Mouse (Mus musculus): ENCODE results near the gene Fgfr2. TPM values are rescaled to one million over a fixed set of nuclear protein-coding genes. Genes with fewer than 3 reads are reported as not detected.
"Not testable (repeated sequence)": the region's sequence is repeated elsewhere in the genome, so short reads cannot be mapped to it uniquely, and the experiment has no call there.

The Fgfr2 gene
- polyA plus RNA-seq, 1 experiment from 2014 or later, result 121 TPM

DNA sequence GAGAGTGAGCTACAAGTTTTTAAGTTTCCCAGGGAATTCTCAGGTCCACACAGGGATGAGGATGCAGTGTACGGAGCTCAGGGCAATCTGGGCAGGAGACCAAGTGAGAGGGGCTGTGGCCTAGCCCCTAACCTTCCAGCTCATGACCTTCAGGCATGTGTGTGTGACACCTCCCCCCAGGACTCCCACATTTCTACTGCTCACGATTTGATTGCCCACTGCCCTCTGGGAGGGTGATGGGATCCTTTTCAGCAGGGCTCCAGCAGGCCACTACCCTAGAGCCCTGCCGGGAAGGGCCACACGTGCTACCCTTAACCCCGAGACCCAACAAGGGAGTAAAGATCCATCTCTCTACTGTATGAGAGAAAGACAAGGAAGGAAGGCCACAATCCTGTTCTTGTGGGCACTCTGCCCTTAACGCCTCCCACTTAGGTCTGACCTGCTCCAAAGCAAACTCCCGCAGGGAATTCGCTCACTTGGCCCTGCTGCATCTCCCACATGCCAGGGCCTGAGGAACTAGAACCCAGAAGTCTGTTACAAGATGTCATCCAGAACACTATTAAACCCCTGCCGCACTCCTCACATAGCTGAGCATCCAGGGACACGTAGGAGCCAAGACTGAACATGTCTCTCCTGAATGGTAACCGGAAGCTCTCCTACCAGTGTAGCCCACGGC is 24.9 kb downstream of the Fgfr2 start:
- Histone ChIP-seq H3K27me3 (no peaks in the 10 kb centered on the region), H3K4me1 (peaks cover 28% of the 10 kb centered on the region), H3K4me3 (no peak overlapping the region), H3K36me3 (0 out of 2 replicates have a peak, but pooled peaks cover 8% of the 10 kb centered on the region), H3K9ac (no peak overlapping the region), H3K9me3 (no peaks in the 10 kb centered on the region), H3K27ac (no peak overlapping the region), H3K4me2 (replicated peaks) (no peak overlapping the region)
- 80% methylated on average over 12 of the region's 12 CpGs for WGBS
- ATAC-seq (ENCODE audit: insufficient number of reproducible peaks, insufficient read depth, low FRiP score, low TSS enrichment), result no peak

- H3K9ac ChIP-seq; H3K9me3 ChIP-seq; H3K27me3 ChIP-seq; H3K4me3 ChIP-seq; H3K36me3 ChIP-seq; ATAC-seq (ENCODE audit: insufficient number of reproducible peaks, insufficient read depth, low FRiP score, low TSS enrichment); H3K4me2 ChIP-seq (replicated peaks); H3K27ac ChIP-seq: not testable (repeated sequence)
- H3K4me1 ChIP-seq, result peaks cover 31% of the 10 kb centered on the region
- WGBS, result 92% methylated on average over 7 of the region's 7 CpGs
Observed at GRCm38 (mm10) chr7:133095610-133096009, 27.5 kb downstream of the Fgfr2 start.

- H3K9me3 ChIP-seq, result no peaks in the 10 kb centered on the region
- 0 out of 2 replicates have a peak overlapping the region, but pooled peaks have one; percentile 41 for H3K27ac ChIP-seq
- H3K4me1 ChIP-seq, result peaks cover 32% of the 10 kb centered on the region
- ATAC-seq (ENCODE audit: insufficient number of reproducible peaks, insufficient read depth, low FRiP score, low TSS enrichment), result no peak
- H3K36me3 ChIP-seq, result peaks cover 5% of the 10 kb centered on the region; the same call in 1 of the 2 replicates
- no peak overlapping the region for H3K4me2 ChIP-seq (replicated peaks)
- no peak overlapping the region for H3K4me3 ChIP-seq
- no peak overlapping the region for H3K9ac ChIP-seq
- H3K27me3 ChIP-seq, result no peaks in the 10 kb centered on the region
- 70% methylated on average over 9 of the region's 9 CpGs for WGBS
Observed at GRCm38 (mm10) chr7:133094711-133095495, 28.2 kb downstream of the Fgfr2 start.

DNA sequence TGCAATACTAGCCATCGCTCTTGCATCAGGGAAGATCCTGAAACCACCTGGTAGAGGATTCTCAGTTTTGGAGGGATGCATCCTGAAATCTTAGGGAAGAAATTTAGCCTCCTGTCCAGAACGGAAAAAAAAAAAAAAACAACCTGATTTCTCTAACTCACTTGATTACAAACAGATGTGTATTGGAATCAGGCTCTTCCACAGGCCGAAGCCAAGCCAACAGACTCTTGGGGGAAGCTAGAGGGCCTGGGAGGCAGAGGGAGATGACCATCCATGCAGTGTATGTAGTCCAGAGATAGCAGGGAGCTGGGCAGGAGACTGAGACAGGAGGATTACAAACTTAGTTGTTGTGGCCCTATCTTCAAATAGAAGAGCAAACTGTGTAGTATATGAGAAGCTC is 29.0 kb downstream of the Fgfr2 start:
- Histone ChIP-seq H3K27ac (0 out of 2 replicates have a peak overlapping the region, but pooled peaks have one; percentile 41), H3K4me2 (replicated peaks) (no peak overlapping the region), H3K27me3 (no peaks in the 10 kb centered on the region), H3K4me1 (peaks cover 37% of the 10 kb centered on the region), H3K9me3 (no peaks in the 10 kb centered on the region), H3K4me3 (no peak overlapping the region), H3K9ac (no peak overlapping the region), H3K36me3 (peaks cover 5% of the 10 kb centered on the region; the same call in 1 of the 2 replicates)
- no peak for ATAC-seq (ENCODE audit: insufficient number of reproducible peaks, insufficient read depth, low FRiP score, low TSS enrichment)
- 42% methylated on average over 3 of the region's 3 CpGs for WGBS

DNA sequence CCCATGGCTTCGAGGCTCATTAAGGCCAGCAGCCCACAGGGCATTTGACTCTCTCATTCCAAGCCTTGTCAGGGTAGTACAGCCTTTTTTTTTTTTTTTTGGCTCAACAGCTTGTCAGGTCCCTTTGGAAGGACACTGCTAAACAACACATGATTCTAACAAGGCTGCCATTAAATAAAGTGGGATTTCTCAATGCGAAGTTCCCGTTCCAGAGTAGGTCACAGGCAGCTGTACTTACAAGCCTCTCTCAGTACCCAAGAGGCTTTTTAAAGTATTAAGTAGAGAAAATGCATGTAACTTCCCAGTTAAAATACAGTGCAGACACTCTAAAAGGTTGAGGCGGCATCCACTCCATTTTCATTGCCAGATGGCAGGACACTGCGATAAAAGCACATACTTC is 29.4 kb downstream of the Fgfr2 start:
- Histone ChIP-seq H3K36me3 (peaks cover 5% of the 10 kb centered on the region; the same call in 1 of the 2 replicates), H3K4me2 (replicated peaks) (no peak overlapping the region), H3K4me1 (peaks cover 42% of the 10 kb centered on the region), H3K9me3 (no peaks in the 10 kb centered on the region), H3K9ac (no peak overlapping the region), H3K27me3 (no peaks in the 10 kb centered on the region), H3K27ac (no peak overlapping the region), H3K4me3 (no peak overlapping the region)
- no peak for ATAC-seq (ENCODE audit: insufficient number of reproducible peaks, insufficient read depth, low FRiP score, low TSS enrichment)
- WGBS, result 57% methylated on average over 5 of the region's 5 CpGs

- H3K4me1 ChIP-seq, result peaks cover 43% of the 10 kb centered on the region
Observed at GRCm38 (mm10) chr7:133090641-133091040, 32.5 kb downstream of the Fgfr2 start.

DNA sequence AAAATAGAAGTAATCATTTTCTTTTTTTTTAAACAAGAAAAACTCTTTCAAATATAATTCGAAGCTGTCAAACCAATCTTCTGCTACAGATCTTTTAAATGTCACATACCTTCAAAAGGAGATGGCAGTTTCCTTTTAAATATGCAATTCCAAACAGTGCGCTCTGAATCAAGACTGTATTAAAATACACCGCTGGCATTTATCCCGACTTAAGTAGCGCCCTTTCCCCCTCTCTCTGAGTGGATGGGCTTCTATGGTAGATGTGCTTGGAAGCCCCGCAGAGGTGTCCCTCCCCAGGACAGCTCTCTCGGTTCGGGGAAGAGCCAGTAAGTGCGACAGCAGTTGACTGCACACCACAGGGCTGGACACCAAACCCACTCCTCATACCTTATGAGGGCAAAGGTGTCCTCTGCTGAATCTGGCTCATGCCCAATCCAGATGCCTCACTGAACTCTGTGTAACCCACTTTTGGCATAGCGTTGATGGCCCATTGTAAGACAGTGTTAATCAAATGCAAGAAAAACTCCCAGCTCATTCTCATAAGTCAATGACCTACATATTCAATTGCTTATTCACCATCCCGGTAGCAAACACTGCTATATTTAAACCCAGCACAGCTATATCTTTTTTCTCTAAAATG is 33.4 kb downstream of the Fgfr2 start:
- Histone ChIP-seq H3K4me2 (replicated peaks) (no peak overlapping the region), H3K4me3 (no peak overlapping the region), H3K4me1 (peaks cover 39% of the 10 kb centered on the region), H3K27ac (no peak overlapping the region), H3K9me3 (no peaks in the 10 kb centered on the region), H3K9ac (no peak overlapping the region), H3K27me3 (no peaks in the 10 kb centered on the region), H3K36me3 (peaks cover 4% of the 10 kb centered on the region; the same call in 1 of the 2 replicates)
- ATAC-seq (ENCODE audit: insufficient number of reproducible peaks, insufficient read depth, low FRiP score, low TSS enrichment), result no peak
- 83% methylated on average over 11 of the region's 11 CpGs for WGBS

More at GRCm38 (mm10) chr7:133090641-133091040, 32.5 kb downstream of the Fgfr2 start:
- WGBS, result 87% methylated on average over 4 of the region's 4 CpGs
- no peaks in the 10 kb centered on the region for H3K27me3 ChIP-seq
- peaks cover 4% of the 10 kb centered on the region; the same call in 1 of the 2 replicates for H3K36me3 ChIP-seq
- no peak overlapping the region for H3K4me3 ChIP-seq
- no peak overlapping the region for H3K9ac ChIP-seq
- no peaks in the 10 kb centered on the region for H3K9me3 ChIP-seq
- no peak overlapping the region for H3K27ac ChIP-seq
- H3K4me2 ChIP-seq (replicated peaks), result no peak overlapping the region
- ATAC-seq (ENCODE audit: insufficient number of reproducible peaks, insufficient read depth, low FRiP score, low TSS enrichment), result no peak

GRCm38 (mm10) chr7:133088830-133089261 is 34.3 kb downstream of the Fgfr2 start:
- H3K27ac ChIP-seq, result peak overlapping the region; percentile 18
- peaks cover 30% of the 10 kb centered on the region for H3K4me1 ChIP-seq
- H3K9ac ChIP-seq, result no peak overlapping the region

GRCm38 (mm10) chr7:133088411-133088810 is 34.7 kb downstream of the Fgfr2 start:
- Histone ChIP-seq H3K27ac (peak overlapping the region; percentile 18), H3K36me3 (peaks cover 4% of the 10 kb centered on the region; the same call in 1 of the 2 replicates), H3K4me2 (replicated peaks) (no peak overlapping the region), H3K4me1 (peaks cover 26% of the 10 kb centered on the region), H3K9me3 (no peaks in the 10 kb centered on the region), H3K9ac (no peak overlapping the region), H3K4me3 (no peak overlapping the region), H3K27me3 (no peaks in the 10 kb centered on the region)
- WGBS, result 52% methylated on average over 4 of the region's 4 CpGs
- no peak for ATAC-seq (ENCODE audit: insufficient number of reproducible peaks, insufficient read depth, low FRiP score, low TSS enrichment)

More at GRCm38 (mm10) chr7:133088830-133089261, 34.3 kb downstream of the Fgfr2 start:
- Histone ChIP-seq H3K27me3 (no peaks in the 10 kb centered on the region), H3K36me3 (peaks cover 4% of the 10 kb centered on the region; the same call in 1 of the 2 replicates), H3K4me3 (no peak overlapping the region), H3K9me3 (no peaks in the 10 kb centered on the region), H3K4me2 (replicated peaks) (no peak overlapping the region)
- ATAC-seq (ENCODE audit: insufficient number of reproducible peaks, insufficient read depth, low FRiP score, low TSS enrichment), result no peak
- WGBS, result 49% methylated on average over 11 of the region's 11 CpGs

GRCm38 (mm10) chr7:133085408-133085807 is 37.7 kb downstream of the Fgfr2 start:
- Histone ChIP-seq H3K27me3 (no peaks in the 10 kb centered on the region), H3K4me1 (peaks cover 19% of the 10 kb centered on the region), H3K36me3 (peaks cover 17% of the 10 kb centered on the region; the same call in 1 of the 2 replicates), H3K4me2 (replicated peaks) (no peak overlapping the region), H3K27ac (no peak overlapping the region), H3K9ac (no peak overlapping the region), H3K9me3 (no peaks in the 10 kb centered on the region), H3K4me3 (no peak overlapping the region)
- 89% methylated on average over 3 of the region's 3 CpGs for WGBS
- no peak for ATAC-seq (ENCODE audit: insufficient number of reproducible peaks, insufficient read depth, low FRiP score, low TSS enrichment)

- 85% methylated on average over 13 of the region's 13 CpGs for WGBS
- no peak for ATAC-seq (ENCODE audit: insufficient number of reproducible peaks, insufficient read depth, low FRiP score, low TSS enrichment)
- Histone ChIP-seq H3K9me3 (no peaks in the 10 kb centered on the region), H3K4me1 (peaks cover 8% of the 10 kb centered on the region; the same call in 1 of the 2 replicates), H3K27ac (no peak overlapping the region), H3K36me3 (peaks cover 30% of the 10 kb centered on the region), H3K4me3 (no peak overlapping the region), H3K27me3 (no peaks in the 10 kb centered on the region), H3K9ac (no peak overlapping the region), H3K4me2 (replicated peaks) (no peak overlapping the region)
Observed at GRCm38 (mm10) chr7:133083936-133084614, 39.1 kb downstream of the Fgfr2 start.

Measured in embryonic facial prominence, embryonic 12.5 days (tissue).